Mouse (Mus musculus) testis, adult 2 months (tissue): ENCODE measurements around the gene Syngr2.

Source experiments
- CTCF ChIP-seq: fragments of 200-500 bp; IDR thresholded peaks from 2 replicates; pipeline ENCODE4 v1.5.1; 2012; ENCODE audit warnings: low read depth, mild to moderate bottlenecking, inconsistent platforms, low read length, moderate library complexity; ENCODE audit not compliant: control insufficient read depth, insufficient read depth, insufficient replicate concordance
- POLR2A ChIP-seq: fragments of 200-500 bp; IDR thresholded peaks from 2 replicates; pipeline ENCODE4 v1.6.1; 2012; ENCODE audit warnings: low read depth, mild to moderate bottlenecking, inconsistent platforms, low read length, moderate library complexity; ENCODE audit not compliant: control insufficient read depth

- no peak for TF ChIP-seq POLR2A
- TF ChIP-seq CTCF, result no peak
Observed at GRCm38 (mm10) chr11:117814704-117815366, 5.4 kb downstream of the Syngr2 start.
